Mouse (Mus musculus) G1E (cell line): Measurements from ENCODE around the gene Magi2.

Experiments
- CTCF ChIP-seq: IDR thresholded peaks from 2 replicates; pipeline ENCODE4 v1.5.1; 2012; ENCODE audit warnings: low read depth, low read length, inconsistent platforms, mixed read lengths
- GATA1 ChIP-seq: IDR thresholded peaks from 2 replicates; pipeline ENCODE4 v1.6.1; 2012; ENCODE audit warnings: borderline replicate concordance, low read length, inconsistent platforms, mixed read lengths
- TAL1 ChIP-seq: conservative IDR thresholded peaks from 2 replicates; pipeline ENCODE4 v1.6.1; 2012; ENCODE audit warnings: low read depth, low read length, inconsistent platforms, mixed read lengths

DNA sequence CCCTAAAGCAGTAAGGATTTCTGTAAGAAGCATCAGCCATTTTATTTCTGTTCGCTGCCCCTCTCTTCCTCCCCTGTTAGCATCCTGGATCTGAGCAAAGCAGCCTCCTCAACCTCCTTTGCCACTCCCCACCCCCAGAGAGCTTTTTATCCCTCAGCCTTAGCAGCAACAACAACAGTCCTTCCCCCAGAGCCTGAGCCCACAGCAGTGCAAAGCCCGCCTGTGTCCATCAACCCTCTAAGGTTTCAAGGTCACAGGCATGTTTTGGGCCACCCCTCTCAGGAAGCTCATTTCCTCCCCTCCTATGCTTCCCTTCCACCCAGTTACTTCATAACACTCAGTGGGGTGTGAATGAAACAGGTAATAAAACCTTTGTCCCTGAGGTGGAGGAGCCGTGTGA, 1309.7 kb downstream of the Magi2 start:
- TF ChIP-seq CTCF = no peak
- TF ChIP-seq GATA1 = no peak
- no peak for TF ChIP-seq TAL1
